Mouse (Mus musculus) liver, embryonic 14.5 days (tissue): ENCODE measurements around the gene A530032D15Rik. TPM values are rescaled to one million over a fixed set of nuclear protein-coding genes. Genes with fewer than 3 reads are reported as not detected.
"Not testable (repeated sequence)": the region's sequence is repeated elsewhere in the genome, so short reads cannot be mapped to it uniquely, and the experiment has no call there.

Experiments
- ATAC-seq: fragments of 200-750 bp; cut with Nextera tagmentation; 2 replicates; pipeline ENCODE4 v1.8.0; 2017; ENCODE audit warnings: moderate number of reproducible peaks, mild to moderate bottlenecking, moderate library complexity; ENCODE audit not compliant: insufficient read depth
- DNase-seq, 3 experiments: peaks; one replicate each; pipeline ENCODE4 v3.0.0-alpha.2; 2012 to 2013; ENCODE audit warnings: low read depth in 3 of 3, low spot score in 3 of 3
- H3K27ac ChIP-seq: fragments of 300-500 bp; sonication (generic); 2 replicates; pipeline ENCODE4 v1.5.1; 2014; ENCODE audit warnings: moderate library complexity, mild to moderate bottlenecking, control low read depth, inconsistent platforms
- H3K27me3 ChIP-seq: fragments of 300-500 bp; sonication (generic); 2 replicates; pipeline ENCODE4 v1.6.1; 2014; ENCODE audit warnings: mild to moderate bottlenecking, low read length, moderate library complexity; ENCODE audit not compliant: control insufficient read depth, insufficient read depth
- H3K36me3 ChIP-seq: fragments of 300-500 bp; sonication (generic); replicated peaks from 2 replicates; pipeline ENCODE4 v1.6.1; 2014; ENCODE audit warnings: low read depth; ENCODE audit not compliant: control insufficient read depth, insufficient read depth
- H3K4me1 ChIP-seq, 2 experiments: fragments of 200-500 bp in 1 of 2; fragments of 300-500 bp in 1 of 2; sonication (generic) in 1 of 2; replicated peaks; 2 replicates each; pipeline ENCODE4 v1.6.1; 2012 to 2014; ENCODE audit warnings: antibody characterized with exemption in 1 of 2, inconsistent platforms in 1 of 2, low read length in 1 of 2; ENCODE audit not compliant: control insufficient read depth in 2 of 2, insufficient read depth in 2 of 2
- H3K4me2 ChIP-seq: fragments of 300-500 bp; sonication (generic); 2 replicates; pipeline ENCODE4 v1.6.1; 2014; ENCODE audit warnings: low read depth, mild to moderate bottlenecking, control low read depth, moderate library complexity
- H3K4me3 ChIP-seq, 2 experiments: fragments of 200-500 bp in 1 of 2; fragments of 300-500 bp in 1 of 2; sonication (generic) in 1 of 2; 2 replicates each; pipeline ENCODE4 v1.5.1; 2012 to 2014; ENCODE audit warnings: low read depth in 2 of 2, low read length in 2 of 2, mild to moderate bottlenecking in 2 of 2, control low read depth in 1 of 2, inconsistent platforms in 1 of 2, moderate library complexity in 1 of 2; ENCODE audit not compliant: insufficient read depth in 1 of 2
- H3K9ac ChIP-seq: fragments of 300-500 bp; sonication (generic); replicated peaks from 2 replicates; pipeline ENCODE4 v1.6.1; 2014; ENCODE audit warnings: mild to moderate bottlenecking, control low read depth, moderate library complexity
- H3K9me3 ChIP-seq: fragments of 300-500 bp; sonication (generic); 2 replicates; pipeline ENCODE4 v1.6.1; 2016; ENCODE audit warnings: low read length, mixed read lengths; ENCODE audit not compliant: control insufficient read depth
- WGBS: fragments of 180-500 bp; shearing (Covaris S2); extraction: QIAGEN DNeasy Blood & Tissue Kit; methylation state at CpG from one replicate; pipeline ENCODE4 v1.1.7; 2014; ENCODE audit not compliant: insufficient replicate concordance; 5-methylcytosine and 5-hydroxymethylcytosine counted together
- polyA plus RNA-seq, 2 experiments: library from polyadenylated mRNA; depleted of rRNA in 1 of 2; stranded (reverse) in 1 of 2; unstranded in 1 of 2; fragments of >200 nt; fragmentation: Nextera tagmentation in 1 of 2; extraction: Ambion mirVana in 1 of 2; gene quantifications; 2 replicates each; pipeline versions ENCODE4 v1.2.1 to v1.2.3; 2012 to 2014

Gene A530032D15Rik
- polyA plus RNA-seq (2012; rRNA removed) (0.06 and 0.09 TPM in 2 replicates), polyA plus RNA-seq (2014; fragmentation: Nextera tagmentation; extraction: Ambion mirVana) (not detected in 2 replicates)

GRCm38 (mm10) chr1:85109753-85110152, at the start of gene A530032D15Rik:
Gene A530032D15Rik, minus strand, starts transcription at chr1:85109853.
- not testable (repeated sequence) for H3K4me2 ChIP-seq, H3K9me3 ChIP-seq, DNase-seq, H3K4me1 ChIP-seq, H3K27ac ChIP-seq, H3K36me3 ChIP-seq, H3K27me3 ChIP-seq, H3K9ac ChIP-seq, H3K4me3 ChIP-seq, ATAC-seq
- WGBS = 80% methylated on average over 1 of the region's 7 CpGs

GRCm38 (mm10) chr1:85155151-85155550, 45.5 kb upstream of the A530032D15Rik start:
- not testable (repeated sequence) for H3K4me2 ChIP-seq, H3K36me3 ChIP-seq, H3K27me3 ChIP-seq, H3K4me1 ChIP-seq, H3K9me3 ChIP-seq, H3K9ac ChIP-seq, DNase-seq, ATAC-seq, H3K4me3 ChIP-seq, H3K27ac ChIP-seq
- WGBS = 50% methylated on average over 4 of the region's 5 CpGs

DNA sequence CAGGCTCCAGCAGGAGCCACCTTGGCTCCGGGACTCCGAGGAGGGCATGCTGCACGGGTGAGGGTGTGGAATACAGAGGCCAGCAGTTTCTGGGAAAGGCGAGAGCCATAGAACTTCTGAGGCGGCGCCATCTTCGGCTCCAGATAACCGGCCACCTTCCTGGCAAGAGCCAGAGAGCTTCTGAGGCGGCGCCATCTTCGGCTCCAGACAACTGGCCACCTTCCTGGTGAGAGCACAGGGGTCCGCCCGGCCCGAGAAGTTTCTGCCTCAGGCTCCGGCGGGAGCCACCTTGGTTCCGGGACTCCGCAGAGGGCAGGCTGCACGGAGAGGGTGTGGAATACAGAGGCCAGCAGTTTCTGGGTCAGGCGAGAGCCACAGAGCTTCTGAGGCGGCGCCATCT, 24.0 kb upstream of the A530032D15Rik start:
- H3K9me3 ChIP-seq, H3K9ac ChIP-seq, H3K4me3 ChIP-seq, ATAC-seq, DNase-seq, H3K27me3 ChIP-seq, H3K27ac ChIP-seq, H3K4me2 ChIP-seq, H3K36me3 ChIP-seq, H3K4me1 ChIP-seq: not testable (repeated sequence)
- WGBS = 81% methylated on average over 22 of the region's 22 CpGs

DNA sequence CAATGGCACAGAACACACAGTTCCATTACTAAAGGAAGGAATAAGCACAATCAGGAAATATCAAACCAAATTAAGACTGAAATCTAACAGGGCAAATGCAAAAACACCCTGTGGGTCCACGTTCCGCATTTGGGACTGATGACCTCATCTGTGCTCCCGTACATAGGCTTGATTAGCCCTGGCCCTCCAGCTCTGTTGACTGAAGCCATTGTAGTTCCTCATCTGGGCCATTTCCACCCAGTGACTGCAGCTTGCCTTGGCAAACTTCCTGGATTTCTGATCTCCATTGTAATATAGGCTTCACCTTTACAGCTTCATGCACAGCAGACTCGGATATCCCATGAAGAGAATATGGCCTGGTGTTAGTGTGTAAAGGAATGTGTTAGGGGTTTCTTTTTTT, 12.2 kb upstream of the A530032D15Rik start:
- DNase-seq, H3K4me1 ChIP-seq, H3K36me3 ChIP-seq, H3K9ac ChIP-seq, H3K9me3 ChIP-seq, H3K4me3 ChIP-seq, H3K27me3 ChIP-seq, H3K4me2 ChIP-seq, ATAC-seq, H3K27ac ChIP-seq: not testable (repeated sequence)
- 57% methylated on average over 4 of the region's 4 CpGs for WGBS

DNA sequence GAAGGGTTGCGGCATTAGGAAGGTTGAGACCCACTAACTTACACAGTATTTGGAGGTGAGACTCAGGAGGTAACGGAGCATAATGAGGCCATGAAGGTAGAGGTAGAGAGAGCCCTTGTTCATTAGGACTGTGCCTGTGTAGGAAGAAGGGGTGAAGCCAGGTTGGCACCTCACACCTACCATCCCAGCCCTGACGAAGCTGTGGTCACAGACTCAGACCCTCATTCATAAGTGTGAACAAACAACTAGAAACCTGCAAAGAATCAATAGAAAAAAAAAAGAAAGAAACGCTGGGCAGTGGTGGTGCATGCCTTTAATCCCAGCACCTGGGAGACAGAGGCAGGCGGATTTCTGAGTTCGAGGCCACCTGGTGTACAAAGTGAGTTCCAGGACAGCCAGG, 8.7 kb upstream of the A530032D15Rik start:
- not testable (repeated sequence) for H3K27me3 ChIP-seq, H3K4me3 ChIP-seq, H3K36me3 ChIP-seq, H3K4me1 ChIP-seq, H3K4me2 ChIP-seq, ATAC-seq, H3K9me3 ChIP-seq, H3K27ac ChIP-seq, H3K9ac ChIP-seq, DNase-seq
- WGBS = 44% methylated on average over 5 of the region's 6 CpGs

DNA sequence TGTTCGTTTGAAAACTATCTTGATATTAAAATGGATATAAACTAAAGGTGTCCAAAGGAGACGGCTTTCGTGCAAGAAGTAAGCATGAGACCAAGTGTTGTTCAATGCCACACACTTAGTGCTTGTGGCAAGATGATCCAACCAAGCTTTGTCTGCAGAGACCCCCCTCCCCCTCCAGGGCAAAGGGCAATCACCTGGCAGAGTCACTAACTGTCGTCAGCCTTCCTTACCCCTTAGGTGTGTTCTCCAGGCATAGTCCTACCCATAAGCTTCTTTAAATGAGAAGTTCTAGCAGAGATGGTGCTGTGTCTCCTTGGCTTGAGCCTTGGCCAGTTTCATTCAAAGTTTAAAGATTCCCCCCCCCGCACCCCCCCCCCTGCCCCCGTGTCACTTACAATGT, 7.9 kb upstream of the A530032D15Rik start:
- H3K4me2 ChIP-seq, ATAC-seq, H3K9ac ChIP-seq, H3K27me3 ChIP-seq, DNase-seq, H3K9me3 ChIP-seq, H3K27ac ChIP-seq, H3K36me3 ChIP-seq, H3K4me1 ChIP-seq, H3K4me3 ChIP-seq: not testable (repeated sequence)
- 39% methylated on average over 4 of the region's 6 CpGs for WGBS
